Mouse (Mus musculus) kidney, postnatal 10 days (tissue): ENCODE measurements around the gene Epb41l4b.
A peak's percentile ranks its signal among the peaks of the same experiment; 100 is the strongest.

Experiments
- DNase-seq: peaks from one replicate; pipeline ENCODE4 v3.0.0; 2021; ENCODE audit warnings: mixed read lengths

Epb41l4b gene

DNA sequence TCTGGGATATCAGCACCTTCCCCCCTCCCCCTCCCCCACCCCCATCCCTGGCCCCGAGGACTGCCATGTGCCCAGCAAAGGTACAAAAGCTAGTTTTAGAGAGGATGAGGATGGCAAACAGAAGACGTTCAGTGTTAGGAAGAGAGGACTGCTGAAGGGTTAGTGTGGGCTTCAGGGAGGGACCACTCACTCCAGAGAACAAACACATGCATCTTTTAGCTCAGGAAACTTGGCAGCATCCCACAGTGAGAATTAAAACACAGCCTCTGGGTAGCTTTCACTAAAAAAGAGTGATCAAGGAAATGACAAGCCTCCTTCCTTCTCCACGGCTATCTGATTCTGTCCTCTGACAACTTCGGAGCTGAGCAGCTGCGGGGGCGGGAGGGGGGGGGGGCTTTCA is 132.3 kb downstream of the Epb41l4b start:
- DNase-seq, result no peak

DNA sequence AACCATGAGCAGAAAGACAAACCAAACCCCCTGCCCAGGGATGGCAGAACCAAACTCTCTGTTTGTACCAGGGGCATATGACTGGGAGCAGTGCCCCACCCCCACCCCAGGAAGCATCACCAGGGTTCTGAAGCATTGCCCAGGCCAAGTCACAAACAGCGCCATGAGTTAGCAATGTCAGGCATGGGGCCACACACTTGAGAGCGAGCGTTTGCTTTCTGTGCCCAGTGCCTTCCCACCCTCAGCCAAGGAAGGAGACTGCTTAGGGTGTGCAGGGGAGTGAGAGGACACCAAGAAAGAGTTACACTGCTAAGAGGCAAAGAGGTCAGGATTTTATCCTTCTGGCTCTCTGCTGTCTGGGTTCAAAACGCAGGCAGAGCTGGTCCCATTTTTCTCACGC is 132.8 kb downstream of the Epb41l4b start:
- no peak for DNase-seq

DNA sequence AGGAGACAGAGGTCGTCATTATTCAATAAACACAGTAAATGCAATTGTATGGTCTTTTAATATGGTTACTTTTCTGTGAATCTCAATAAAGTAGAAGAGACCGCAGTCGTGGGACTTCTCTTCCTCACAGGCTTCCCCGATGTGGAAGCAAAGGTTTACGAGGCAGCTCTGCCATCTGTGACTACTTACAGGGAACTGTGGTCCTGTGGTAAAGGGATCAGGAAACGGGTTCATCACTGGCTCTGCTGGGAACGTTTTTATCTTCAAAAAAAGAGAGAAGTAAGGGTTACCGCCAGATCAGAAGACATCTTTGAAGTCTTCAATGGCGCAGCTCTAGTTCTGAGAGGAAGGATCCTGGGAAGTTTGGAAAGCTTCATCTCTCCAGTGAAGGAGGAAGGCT is 135.5 kb downstream of the Epb41l4b start:
- DNase-seq, result no peak

DNA sequence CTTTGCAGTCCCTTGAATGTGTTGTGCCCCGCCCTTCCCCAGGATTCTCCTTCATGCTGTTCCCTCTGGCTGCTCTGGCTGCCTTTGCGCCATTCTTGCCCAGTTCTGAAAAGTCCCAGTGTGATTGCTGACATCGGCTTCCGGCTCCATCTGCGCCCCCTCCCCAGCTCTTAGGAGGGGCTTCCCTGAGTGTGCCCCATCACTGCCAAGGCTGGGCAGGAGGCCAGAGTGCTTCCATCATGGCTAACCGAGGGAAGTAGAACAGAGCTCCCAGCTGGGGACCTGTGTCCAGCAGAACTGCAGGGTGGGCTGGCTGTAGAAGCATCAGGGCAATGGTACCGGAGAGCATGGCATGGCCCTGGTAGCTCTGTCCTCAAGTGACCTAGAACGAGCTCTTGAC is 138.2 kb downstream of the Epb41l4b start:
- DNase-seq, result no peak

DNA sequence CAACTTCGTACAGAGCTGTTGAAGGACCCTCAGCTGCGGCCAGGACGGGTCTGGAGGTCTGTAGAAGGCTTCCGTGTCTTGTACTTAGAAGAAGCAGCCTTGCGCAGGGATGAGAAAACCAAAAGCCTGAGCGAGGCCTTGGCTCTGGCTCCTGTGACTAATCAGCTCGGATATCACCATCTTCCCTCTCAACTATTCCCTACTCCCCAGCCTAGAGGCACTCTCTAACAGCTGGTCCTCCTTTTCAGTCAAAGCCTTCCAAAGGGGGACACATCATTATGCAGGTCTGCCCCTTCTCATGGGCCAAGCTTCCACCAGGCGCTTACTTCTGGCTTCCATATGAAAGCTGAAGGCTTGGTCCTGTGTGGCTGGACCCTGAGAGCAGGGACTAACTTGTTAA is 139.4 kb downstream of the Epb41l4b start:
- no peak for DNase-seq

DNA sequence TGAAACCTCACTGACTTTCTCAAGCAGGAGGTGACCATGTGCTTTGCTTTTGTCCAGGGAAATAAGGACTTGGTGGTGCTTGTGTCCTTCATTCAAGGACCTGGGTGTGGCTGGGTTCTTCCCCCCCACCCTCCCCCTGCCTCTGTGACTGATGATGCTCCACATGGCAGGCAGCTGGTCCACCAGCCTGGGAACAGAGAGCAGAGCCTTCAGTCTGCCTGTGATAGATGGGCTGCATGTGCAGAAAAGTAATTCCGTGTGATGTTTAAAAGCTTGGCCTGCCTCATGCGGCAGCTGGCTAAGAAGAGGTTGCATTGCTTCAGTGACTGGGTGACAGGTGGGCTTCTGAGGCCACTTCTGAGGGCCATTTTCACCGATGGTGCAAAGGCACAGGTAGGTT is 140.5 kb downstream of the Epb41l4b start:
- no peak for DNase-seq

DNA sequence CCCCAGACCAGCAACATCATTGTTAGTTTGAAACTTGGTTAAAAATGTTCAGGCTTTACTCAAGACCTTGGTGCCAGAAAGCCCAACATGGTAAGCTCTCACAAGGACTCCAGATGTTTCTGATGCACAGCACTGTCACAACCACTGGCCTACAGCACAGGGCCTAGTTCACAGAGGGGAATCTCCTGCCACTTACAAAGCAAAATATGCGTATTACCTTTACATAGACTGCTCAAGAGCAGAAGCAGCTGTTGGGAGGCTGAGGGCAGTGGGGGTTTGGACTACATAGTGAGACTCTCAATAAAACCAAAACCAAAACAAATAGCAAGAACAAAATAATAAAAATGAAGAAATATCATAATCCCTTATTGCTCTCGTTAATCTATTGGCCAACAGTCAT is 141.8 kb downstream of the Epb41l4b start:
- DNase-seq, result no peak

DNA sequence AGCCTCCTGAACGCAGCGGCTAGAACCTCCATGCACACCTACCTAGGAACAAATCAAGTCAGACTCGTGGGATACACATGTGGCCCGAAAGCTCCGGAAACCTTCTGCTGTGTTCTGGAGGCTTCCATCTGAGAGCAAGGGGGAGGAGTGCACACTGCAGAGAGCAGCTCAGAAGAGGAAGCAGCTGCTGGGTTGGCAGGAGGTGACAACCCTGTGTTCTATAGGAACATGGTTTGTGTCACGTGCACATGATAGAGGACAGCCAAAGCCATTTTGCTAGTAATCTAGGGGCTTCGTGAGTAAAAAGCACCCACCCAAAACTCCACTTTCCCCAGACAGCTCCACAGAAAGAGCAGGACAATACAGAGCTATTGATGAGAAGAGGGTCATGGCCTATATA is 149.9 kb downstream of the Epb41l4b start:
- DNase-seq, result no peak

DNA sequence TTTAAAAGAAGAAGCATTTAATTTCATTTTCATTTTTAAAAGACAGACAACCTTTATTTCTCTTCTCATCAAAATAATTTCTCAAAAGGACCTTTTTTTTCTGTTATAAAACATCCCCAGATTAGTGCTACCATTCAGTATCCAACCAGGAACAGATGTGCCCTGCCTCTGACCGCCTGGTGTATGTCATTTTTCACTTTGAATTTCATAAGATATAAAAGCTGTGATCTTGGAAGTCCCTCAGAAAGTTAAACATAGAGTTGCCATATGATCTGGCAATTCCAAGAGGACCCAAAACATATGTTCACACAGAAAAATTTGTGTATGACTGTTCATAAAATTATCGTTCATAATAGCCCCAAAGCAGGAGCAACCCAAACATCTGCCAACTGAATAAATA is 151.3 kb downstream of the Epb41l4b start:
- no peak for DNase-seq

DNA sequence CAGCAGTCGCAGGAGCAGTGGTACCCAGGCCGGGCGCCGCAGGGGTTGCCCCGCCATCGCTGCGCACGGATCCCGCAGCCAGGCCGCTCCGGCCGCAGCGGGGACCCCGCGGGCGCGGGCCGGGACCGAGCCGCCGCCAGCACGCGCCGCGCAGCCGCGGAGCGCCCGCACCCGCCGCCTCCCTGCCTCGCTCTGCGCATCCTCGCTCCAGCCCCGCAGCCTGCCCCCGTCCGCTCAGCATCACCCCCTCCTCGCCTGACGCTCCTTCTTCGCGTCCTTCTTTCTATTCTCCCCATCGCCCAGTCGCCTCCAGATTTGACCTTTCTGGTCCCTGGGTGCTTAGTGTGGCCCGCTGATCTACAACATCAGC is 153.0 kb downstream of the Epb41l4b start, which contains the start of gene Frrs1l:
Gene Frrs1l (minus strand): TSS at position 177 of the 370 bp plus-strand sequence.
- peak; percentile 36 for DNase-seq

DNA sequence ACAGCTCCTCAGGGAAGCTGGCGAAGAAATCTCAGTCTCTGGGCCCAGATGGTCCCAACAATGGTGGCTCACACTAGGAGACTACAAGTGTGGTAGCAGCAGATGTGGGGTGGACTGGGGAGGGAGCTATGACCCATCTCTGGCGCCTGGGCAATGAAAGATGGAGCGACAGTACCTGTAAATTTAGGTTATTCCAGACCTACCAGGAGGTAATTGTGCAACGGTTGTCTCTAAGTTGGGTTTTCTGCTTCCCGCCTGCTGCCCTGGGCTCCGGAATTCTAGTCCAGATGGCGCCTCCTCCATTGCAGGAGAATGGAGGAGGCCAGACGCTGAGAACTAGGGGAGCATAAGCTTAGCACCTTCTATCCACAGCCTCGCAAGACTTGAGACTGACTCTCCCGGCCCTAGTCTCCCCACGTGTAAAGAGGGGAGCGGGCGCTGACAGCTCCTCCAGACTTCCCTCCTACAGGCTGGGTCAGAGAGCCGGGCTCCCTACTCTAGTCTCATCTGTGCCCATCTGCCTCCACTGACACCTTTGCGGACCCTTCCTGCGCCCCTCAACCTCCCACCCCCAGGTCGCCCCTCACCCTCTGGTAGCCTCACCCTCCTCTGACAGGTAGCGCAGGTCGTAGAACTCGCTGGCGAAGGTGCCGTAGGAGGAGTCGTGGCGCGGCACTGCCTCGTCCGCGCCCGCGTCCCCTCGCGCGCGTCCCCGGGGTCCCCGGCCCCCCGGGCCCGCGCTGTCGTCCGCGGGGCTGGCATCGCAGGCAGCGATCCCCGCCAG is 153.6 kb downstream of the Epb41l4b start:
- no peak for DNase-seq

DNA sequence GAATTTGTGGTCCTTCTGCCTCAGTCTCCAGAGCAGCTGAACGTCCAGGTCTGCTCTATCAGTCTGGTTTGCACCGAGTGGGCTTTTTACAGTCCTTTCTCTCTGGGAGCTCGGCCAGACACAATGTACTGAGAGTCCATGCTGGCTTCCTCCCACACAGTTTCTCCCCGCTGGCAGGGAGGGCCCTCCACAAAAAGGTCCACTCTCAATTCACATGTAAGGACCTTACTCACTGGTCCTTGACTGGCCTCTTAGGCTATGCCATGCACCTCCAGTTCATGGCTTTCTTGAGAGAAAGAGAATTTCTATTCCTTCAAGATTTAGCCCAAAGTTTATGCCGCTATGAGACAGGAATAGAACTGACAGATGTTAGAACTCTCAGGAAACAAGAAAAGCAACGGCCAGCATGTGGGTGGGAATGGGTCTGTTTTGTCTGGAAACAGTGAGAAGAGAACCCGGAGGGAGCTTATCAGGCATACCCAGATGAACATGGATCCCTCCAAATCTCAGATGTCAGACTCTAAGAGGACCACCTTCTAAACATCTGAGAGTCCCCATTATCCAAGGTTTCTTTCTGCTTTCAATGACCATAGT is 177.6 kb downstream of the Epb41l4b start:
- DNase-seq, result peak; percentile 13

DNA sequence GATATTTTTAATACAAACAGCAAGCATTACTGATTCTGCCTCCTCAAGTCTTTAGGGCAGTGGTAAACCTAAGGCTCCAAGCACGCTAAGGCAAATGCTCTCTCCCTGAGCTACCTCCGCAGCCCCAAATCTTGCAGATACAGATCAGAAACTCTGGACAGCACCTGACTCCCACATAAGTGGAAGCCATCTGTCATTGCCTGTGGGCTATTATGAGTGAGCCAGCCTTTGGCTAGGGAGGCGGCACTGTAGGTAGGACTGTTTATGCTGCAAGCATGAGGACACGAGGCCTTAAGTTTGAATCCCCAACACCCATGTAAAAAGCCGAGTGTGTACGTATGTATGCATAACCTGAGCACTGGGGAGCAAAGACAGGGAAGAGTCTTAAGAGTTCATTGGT is 179.6 kb downstream of the Epb41l4b start:
- no peak for DNase-seq

DNA sequence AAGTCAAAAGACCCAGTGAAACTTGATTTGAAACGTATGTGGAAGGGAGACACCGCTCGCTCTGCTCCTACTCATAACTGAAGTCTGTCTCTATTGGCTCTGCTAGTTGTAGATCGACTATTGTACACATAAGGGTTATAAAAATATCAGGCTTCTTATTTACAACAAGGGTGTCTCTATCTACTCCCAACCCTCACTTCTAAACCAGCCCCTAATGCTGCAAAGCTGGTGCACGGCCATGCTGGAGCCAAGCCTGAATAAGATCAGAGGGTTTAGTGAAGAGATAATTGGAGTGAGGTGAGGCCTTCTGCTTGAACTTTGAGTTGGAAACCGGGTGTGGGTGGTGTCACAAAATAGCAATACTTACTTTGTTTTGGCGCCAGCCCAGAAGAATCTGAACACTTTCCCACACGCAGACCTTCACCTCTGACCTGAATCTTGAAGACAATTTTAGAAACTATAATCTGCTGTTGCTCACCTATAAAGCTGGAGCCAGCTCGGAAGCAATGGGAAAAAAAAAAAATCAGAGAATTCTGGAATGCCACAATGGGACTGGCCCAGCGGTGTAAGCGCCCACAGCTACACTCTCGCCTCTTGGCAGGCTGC is 181.8 kb downstream of the Epb41l4b start:
- DNase-seq, result no peak

DNA sequence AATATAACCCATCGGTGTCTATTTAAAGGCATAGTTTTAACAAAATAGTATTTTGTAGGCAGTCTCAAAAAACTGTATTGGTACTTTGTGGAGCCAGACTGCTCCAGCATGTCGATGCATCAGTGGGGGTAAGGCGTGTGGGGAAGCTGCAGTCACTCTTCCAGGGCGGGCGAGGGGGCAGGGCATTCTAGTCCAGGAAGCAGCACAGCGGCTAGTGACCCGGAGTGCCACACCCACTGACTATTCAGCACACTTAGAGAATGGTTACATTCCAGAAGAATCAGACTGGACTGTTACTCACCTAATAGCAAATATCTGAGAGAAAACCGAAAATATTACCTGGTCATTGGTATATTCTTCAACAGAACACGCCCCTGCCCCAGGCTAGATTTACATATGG is 185.7 kb downstream of the Epb41l4b start:
- DNase-seq, result no peak

DNA sequence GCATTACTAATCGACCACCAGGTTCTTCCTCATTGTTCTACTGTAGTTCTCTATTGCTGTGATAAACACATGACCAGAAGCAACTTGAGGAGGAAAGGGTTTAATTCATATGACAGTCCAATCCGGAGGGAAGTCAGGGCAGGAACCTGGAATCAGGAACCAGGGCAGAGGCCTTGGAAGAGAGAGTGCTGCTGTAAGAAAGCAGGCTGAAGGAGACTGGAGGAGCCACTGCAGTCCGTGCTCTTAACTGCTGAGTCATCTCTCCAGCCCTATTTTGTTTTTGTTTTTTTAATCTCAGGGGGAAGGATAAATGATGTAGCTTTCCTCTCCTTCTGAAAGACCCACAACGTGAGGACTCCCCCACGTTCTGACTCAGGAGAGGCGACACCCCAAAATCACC is 190.0 kb downstream of the Epb41l4b start:
- DNase-seq, result no peak

DNA sequence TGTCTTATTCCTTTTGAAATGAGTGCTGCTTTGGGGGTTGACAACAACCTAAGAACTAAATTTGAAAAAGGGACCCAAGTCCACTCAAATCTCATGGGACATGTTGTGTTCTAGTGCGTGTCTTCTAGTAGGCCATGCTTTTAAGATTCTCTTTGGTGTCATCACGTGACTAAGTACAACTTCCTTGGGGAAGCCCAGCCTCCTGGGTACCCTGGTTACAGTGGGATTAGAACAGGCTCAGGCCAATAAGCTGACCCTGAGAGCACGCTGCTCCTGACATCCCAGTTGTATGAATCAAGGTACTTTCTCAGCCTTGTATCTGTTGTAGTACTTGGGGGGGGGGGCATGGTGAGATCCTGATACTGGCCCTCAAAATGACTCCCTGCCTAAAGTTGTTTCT is 191.5 kb downstream of the Epb41l4b start:
- DNase-seq, result no peak

DNA sequence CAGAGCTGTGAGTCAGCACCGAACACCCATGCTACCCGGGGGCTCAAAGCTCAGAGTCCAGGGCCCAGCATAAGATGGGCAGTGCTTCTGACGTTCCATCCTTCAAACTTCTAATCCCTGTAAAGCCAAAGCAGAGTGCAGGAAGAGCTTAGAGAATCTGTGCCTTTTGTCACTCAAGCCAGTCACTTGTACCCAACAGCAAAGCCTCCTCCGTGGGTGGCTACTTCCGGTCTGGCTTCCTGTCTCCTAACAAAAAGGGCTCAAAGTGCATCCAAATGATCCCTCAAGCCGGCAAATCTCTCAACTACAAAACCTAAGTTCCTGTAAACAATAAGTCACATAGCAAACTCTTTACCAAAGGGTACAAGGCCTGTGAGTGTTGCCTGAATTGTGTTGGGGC is 193.7 kb downstream of the Epb41l4b start:
- DNase-seq, result no peak

DNA sequence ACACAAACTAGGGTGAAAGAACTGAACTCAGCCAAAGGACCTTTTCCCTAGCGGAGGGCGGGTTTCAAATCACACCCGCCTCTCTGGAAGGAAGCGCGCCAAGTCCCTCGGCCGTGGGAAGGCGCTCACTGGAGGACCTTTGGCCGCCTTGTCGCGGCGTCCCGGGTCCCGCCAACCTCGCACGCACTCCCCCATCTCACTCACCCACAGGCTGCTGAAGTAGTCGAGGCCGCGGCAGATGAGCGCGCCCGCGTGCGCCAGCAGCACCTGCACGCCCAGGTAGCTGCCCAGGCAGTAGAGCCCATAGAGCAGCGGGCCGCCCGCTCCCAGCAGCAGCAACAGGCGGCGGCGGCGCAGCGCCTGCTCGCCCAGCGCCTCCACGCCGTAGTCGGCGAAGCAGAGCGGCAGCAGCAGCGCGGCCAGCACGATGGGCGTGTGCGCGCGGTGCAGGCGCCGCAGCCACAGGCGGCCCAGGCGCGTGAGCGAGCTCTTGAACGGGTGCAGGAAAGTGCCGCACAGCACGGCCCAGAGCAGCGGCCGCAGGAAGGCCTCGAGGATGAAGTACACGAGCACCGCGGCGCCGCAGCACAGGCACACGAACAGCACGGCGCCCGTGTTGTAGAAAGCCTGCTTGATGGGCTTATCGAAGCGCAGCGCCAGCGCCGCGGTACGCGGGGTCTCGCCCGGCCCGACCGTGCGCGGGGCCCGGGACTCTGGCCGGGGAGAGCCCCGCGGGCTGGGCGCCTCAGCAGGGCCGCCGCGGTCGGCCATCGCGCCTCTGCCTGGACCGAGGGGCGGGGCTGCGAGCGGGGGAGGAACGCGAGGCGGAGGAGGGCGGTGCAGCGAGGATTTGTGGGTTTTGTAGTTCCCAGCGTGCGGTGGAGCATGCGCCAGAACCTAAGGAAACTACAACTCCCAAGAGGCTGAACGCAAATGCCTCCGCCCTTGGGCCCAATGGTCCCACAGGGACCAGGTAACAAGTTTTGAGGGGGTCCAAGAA is 196.3 kb downstream of the Epb41l4b start, which contains the start of gene Tmem245:
Gene Tmem245 (minus strand): TSS at position 797 of the 1,000 bp plus-strand sequence.
- DNase-seq, result peak; percentile 97

DNA sequence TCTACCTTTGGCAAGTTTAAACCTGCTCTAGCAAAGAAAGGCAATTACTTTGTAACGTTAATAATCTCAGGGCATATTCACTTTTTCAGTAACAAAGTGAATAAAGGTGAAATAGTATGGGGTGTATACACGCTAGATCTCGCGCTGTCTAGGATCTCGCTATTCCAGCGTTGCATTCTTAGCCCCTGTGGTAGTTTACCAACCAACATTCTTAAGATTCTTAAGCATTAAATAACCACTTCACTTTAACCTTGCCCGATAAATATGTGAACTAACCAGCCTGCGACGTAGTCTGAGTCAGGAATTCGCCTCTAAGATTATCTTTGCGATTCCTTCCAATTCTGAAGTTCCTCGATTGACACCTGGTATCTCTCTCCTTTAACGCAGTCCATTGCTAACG is 197.1 kb downstream of the Epb41l4b start:
- DNase-seq, result no peak

DNA sequence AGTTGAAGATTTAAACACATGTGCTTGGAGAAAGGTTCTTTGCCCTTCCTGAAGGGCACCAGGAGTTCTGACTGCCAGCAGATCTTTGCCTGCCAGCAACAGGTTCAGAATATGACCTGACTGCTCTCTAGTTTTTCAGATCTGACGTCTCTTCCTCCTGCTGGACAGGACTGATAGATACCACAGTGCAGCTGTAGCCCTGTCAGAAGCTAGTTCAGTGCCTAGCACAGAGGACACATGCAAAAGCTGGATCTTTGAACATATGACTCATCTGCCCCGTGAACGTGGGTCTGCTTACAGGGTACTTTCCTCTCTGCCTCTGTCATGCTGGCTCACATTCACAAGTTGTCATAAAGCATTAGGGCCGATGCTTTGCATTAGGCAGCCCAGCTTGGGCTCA is 199.0 kb downstream of the Epb41l4b start:
- DNase-seq, result peak; percentile 24

DNA sequence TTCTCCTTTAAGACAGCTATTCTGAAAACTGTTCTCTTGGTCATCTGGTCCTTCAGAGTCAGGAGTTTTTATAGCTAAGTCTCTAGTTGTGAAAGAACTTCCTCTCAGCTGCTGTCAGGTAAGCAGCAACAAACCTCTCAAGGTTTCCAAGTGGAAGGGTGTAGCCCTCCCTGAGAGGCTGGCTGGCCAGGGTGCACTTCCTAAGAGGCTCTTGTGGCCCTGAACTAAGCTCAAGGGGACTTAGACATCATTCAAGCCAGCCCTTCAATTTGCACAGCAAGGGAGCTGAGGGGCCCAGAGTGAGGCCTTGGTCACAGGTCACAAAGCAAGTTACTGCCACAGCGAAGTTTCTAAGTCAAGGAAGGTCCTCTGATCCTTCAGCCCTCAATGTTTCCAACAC is 200.0 kb downstream of the Epb41l4b start:
- no peak for DNase-seq

DNA sequence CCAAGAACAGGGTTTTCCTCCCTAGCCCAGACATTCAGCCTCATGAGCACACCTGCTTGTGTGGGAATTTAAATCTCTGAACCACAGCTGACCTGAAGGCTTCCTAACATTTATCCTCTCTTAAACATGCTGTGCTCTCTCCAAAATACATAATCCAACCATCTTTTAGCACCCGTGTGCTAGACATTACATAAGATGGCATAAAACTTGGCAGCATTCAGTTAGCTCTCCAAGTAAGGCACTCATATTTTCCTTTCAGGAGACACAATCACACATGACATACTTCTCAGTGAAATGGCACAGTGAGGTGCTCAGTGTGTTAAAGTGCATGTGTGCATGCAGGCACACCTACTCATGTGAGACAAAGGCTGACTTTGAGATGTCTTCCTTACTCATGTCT is 200.7 kb downstream of the Epb41l4b start:
- no peak for DNase-seq
